Mouse (Mus musculus) kidney, postnatal 14 days (tissue): ENCODE data around the gene Ttll13.

Experiments used
- DNase-seq: peaks from one replicate; pipeline ENCODE4 v3.0.0; 2022; ENCODE audit warnings: mixed read lengths

Gene Ttll13

GRCm38 (mm10) chr7:80268897-80269750 is 22.9 kb downstream of the Ttll13 start, which contains the start of gene Vps33b:
Gene Vps33b, plus strand, starts transcription at chr7:80269649.
- DNase-seq = peak; percentile 98

- peak; percentile 45 for DNase-seq
Observed at GRCm38 (mm10) chr7:80269751-80270255, 23.6 kb downstream of the Ttll13 start.

- DNase-seq = no peak
Observed at GRCm38 (mm10) chr7:80273456-80273855, 27.3 kb downstream of the Ttll13 start.

DNA sequence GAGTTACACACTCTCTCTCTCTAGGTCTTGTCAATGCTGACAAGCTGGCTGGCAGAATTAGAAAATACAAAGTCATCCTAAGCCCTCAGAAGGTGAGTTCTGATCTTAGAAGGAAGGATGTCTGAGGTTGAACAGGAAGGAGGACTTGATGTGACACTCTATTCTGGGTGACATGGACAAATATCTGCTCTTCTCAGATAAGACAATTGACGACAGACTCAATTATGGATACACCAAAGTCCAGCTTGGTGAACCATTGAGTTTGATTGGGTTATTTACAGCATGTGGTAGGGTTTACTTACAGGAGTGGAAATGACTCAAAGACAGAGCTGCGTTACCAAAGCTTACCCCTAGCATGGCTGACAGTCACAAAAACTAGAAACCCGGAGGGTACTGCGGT is 30.2 kb downstream of the Ttll13 start:
- no peak for DNase-seq

GRCm38 (mm10) chr7:80280032-80280431 is 33.9 kb downstream of the Ttll13 start:
- DNase-seq = no peak

DNA sequence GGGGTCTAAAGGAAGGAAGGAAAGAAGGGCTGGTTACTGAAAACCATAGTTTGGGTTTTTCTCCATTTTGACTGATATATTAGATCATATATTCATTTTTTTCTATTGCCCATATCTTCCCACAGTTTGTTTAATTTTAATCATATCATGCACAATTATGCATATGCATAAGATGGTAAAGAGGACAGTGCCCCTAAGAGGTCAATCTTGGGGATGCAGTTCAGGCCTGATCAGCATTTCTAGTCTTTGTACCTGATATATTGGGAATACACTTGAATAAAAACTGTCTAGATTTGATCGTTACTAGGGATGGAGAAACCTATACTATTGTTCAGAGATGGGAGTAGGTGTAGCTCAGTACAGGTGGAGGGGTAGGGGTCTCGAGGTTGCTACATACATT is 34.8 kb downstream of the Ttll13 start:
- no peak for DNase-seq

DNA sequence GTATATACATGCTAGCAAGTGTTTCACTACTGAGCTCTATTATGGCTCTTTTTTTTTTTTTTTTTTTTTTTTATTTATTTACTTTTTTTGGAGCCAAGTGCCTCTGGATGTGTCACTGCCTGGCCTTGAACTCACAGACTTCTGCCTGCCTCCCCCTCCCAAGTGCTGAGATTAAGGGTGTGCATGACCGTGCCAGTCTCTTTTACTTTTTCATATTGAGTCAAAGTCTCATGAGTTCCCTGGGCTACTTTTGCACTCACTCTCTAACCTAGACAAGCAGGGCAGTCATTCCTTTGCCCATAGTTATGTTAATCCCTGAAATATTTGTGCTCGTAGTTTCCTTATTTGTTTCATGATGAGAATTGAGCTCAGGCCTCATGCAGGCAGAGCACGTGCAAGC is 35.5 kb downstream of the Ttll13 start:
- no peak for DNase-seq

GRCm38 (mm10) chr7:80283226-80283918 is 37.2 kb downstream of the Ttll13 start:
- DNase-seq = no peak

DNA sequence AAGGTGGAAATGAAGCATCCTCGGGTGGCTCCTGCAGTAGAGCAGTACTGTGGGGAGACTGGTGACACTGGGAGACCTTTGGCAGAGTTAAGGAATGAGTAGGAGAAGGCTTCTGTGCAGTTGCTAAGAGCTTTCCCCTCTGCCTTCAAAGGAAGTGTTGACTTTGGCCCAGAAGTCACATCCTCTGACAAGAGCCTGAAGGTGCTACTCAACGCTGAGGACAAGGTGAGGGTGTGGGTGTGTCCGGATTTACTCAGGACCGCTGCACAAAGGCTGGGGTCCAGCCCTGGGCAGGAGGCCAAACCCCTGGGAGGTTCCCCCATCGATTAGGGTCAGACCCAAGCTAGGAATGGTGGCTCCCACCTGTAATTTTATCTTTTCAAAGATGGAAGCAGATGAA is 38.2 kb downstream of the Ttll13 start:
- DNase-seq = no peak

DNA sequence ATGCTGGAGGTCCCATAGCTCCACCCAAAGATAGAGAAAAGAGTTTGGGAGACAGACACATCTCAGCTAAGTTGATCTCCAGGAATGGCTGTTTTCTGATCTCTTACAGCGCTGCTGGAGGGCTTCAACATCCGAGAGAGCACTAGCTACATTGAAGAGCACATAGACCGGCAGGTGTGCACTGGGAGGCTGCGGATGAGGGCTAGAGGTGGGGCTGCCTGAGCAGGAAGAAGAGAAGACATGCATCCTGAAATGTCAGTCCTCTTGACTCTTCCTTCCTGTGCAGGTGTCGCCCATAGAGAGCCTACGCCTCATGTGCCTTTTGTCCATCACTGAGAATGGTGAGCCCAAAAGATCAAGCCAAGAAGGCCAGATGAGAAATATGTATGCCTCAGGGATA is 39.5 kb downstream of the Ttll13 start:
- no peak for DNase-seq

DNA sequence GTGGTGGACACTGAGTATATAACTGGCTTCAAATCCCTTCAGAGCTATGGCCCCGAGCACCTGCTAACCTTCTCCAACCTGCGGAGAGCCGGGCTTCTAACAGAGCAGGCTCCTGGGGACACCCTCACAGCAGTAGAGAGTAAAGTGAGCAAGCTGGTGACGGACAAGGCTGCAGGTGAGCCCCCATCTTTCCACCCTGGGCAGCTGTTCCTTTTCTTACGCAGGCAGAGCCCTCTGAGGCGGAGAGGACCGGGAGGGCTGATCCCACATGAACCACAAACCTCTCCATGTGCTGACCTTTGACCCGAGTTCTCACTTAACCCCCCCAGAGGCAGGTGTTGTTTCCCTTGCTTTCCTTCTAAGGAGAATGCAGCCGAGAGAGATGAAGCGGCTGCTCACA is 41.6 kb downstream of the Ttll13 start:
- DNase-seq = no peak

DNA sequence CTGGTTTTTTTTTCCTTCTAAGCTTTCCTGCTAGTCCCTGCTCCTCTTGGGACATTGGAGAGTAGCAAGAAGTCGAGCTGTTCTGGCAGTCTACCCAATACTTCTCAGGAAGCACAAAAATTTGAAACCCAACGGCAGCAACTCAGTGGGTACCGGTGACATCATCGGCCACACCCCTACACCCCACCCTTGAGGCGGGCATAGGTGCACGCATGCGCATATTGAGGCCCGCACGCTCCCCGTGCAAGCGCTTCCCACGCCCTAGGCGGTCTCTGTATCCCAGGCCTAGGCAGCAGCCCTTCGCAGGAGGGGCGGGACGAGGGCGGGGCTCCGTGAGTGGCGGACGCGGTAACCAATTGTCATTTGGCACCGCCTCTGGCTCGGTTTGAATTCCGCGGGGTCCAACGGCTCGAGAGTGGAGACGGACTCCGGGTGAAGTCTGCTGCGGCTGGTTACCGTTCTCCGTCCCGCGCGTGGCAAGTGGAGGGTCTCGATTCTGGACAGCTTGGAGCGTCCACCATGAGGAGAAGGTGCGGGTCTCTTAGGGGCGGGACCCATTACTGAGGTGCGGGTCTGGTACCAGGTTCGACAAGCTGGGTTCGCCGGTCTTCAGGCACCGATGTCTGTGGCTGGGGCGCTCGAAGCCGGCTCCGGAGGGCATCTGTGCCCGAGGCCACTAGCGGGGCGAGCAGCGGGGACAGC is 48.0 kb downstream of the Ttll13 start, which contains the start of gene Prc1:
Prc1 (plus strand) TSS at position 389 of the 702 bp plus-strand sequence.
- peak; percentile 99 for DNase-seq

GRCm38 (mm10) chr7:80294764-80295648 is 48.8 kb downstream of the Ttll13 start:
- DNase-seq = peak; percentile 8

DNA sequence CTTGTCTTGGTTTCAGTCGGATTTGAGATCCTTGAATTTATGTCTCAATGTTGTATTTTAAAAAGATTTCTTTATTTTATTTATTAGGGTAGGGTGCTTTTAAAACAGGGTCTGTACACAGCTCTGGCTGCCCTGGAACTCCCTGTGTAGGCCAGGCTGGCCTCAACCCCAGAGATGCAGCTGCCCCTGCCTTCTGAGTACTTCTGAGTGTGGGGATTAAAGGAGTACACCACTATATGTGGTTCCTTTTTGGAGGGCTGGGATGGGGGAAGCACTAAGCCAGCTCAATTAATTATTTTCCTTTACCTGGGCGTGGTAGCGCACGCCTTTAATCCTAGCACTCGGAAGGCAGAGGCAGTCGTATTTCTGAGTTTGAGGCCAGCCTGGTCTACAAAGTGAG is 50.3 kb downstream of the Ttll13 start:
- no peak for DNase-seq

DNA sequence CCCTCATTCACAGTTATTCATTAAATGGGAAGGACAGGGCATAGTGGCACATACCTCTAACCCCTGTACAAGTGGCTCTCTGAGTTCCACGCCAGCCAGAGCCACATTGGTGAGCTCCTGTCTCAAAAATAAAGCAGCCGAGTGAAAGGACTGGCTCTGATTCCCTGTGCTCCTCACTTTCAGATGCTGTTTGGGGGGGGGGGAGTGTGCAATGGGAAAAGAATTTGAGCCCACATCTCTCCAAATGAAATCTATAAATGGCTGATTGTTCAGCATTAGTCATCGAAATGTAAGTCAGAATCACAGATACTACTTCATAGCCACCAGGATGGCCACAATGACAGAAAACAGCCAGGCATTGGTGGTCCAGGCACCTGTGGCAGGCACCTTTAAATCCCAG is 50.9 kb downstream of the Ttll13 start:
- DNase-seq = no peak

DNA sequence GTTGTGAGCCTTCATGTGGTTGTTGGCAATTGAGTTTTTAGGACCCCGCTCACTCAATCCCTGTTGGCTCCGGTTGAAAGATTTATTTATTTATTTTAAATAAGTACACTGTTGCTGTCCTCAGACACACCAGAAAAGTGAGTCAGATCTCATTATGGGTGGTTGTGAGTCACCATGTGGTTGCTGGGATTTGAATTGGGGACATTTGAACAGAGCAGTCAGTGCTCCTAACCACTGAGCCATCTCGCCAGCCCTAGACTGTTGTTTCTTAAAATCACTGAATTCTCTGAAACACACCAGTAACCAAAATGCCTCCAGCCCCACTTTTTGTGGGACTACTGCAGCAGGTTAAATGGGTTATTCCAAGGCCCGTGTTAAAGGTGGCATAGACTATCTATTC is 52.6 kb downstream of the Ttll13 start:
- no peak for DNase-seq

DNA sequence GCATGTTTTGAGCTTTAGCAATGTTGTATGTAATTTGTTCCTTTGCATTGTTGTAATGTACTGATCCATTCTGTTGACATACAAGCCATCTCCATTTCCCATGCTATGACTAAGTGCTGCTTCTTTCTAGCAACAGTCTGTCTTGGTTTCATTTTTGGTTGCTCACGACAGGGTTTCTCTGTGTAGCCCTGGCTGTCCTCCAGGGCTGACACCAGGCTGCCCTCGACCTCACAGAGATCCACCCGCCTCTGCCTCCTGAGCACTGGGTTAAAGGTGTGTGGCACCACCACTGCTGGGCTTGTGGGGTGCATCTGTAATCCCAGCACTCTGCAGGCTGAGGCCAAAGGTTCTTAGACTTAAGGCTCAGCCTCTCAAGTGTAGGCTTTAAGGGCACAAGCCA is 53.4 kb downstream of the Ttll13 start:
- no peak for DNase-seq

DNA sequence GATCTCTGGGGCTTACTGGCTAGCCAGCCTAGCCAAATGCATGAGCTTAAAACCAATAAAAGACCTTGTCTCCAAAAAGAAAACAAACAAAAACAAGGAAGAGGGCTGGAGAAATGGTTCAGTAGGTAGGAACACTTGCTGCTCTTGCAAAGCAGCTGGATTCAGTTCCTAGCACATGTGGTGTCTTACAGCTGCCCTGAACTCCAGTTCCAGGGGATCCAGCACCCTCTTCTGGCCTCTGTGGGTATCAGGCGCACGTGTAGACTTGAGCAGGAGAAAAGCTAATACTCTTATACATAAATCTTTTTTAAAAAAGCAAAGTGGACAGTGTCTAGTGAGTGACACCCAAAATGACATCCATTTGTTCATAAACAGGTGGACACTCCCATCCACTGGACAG is 55.3 kb downstream of the Ttll13 start:
- DNase-seq = no peak

DNA sequence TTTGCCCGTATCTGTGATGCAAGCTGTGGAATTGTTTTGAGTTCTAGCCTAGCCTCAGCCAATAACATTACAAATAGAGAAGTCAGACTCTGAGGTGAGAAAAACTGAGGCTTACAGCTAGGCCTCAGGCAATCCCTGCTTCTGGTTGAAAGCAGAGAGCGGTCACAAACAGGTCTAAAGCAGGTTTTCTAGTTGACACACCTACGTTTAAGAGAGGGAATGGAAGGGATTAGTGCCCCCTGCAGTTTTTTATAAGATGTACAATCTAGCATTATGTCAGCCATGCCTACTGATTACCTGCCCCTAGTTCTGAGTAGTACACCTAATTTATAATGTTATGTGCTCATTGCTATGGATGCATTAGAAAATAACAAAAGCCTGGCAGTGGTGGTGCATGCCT is 61.6 kb downstream of the Ttll13 start:
- DNase-seq = no peak
